Mouse (Mus musculus) neural tube, embryonic 13.5 days (tissue): ENCODE measurements at regions not wholly inside any gene's neighbourhood (a gene's known extent, or its start where the extent isn't known, plus 50 kb on each side); places are given as distances from the start of the nearest gene placed in this dataset.

ENCODE experiments used
- ATAC-seq: fragments of 200-750 bp; cut with Nextera tagmentation; 2 replicates; pipeline ENCODE4 v1.8.0; 2017; ENCODE audit warnings: low read depth, mild to moderate bottlenecking, moderate TSS enrichment, moderate library complexity
- H3K27ac ChIP-seq: fragments of 300-500 bp; sonication (generic); replicated peaks from 2 replicates; pipeline ENCODE4 v1.5.1; 2015; ENCODE audit warnings: moderate library complexity, mild to moderate bottlenecking, inconsistent platforms
- H3K27me3 ChIP-seq: fragments of 300-500 bp; sonication (generic); 2 replicates; pipeline ENCODE4 v1.6.1; 2015; ENCODE audit warnings: mild to moderate bottlenecking, inconsistent platforms
- H3K36me3 ChIP-seq: fragments of 300-500 bp; sonication (generic); 2 replicates; pipeline ENCODE4 v1.6.1; 2015; ENCODE audit warnings: mild to moderate bottlenecking, inconsistent platforms
- H3K4me1 ChIP-seq: fragments of 300-500 bp; sonication (generic); replicated peaks from 2 replicates; pipeline ENCODE4 v1.6.1; 2015; ENCODE audit warnings: inconsistent platforms
- H3K4me2 ChIP-seq: fragments of 300-500 bp; sonication (generic); 2 replicates; pipeline ENCODE4 v1.6.1; 2015; ENCODE audit warnings: inconsistent platforms, mild to moderate bottlenecking, moderate library complexity
- H3K4me3 ChIP-seq: fragments of 300-500 bp; sonication (generic); 2 replicates; pipeline ENCODE4 v1.5.1; 2015; ENCODE audit warnings: mild to moderate bottlenecking, inconsistent platforms
- H3K9ac ChIP-seq: fragments of 300-500 bp; sonication (generic); 2 replicates; pipeline ENCODE4 v1.6.1; 2015; ENCODE audit warnings: moderate library complexity, mild to moderate bottlenecking, inconsistent platforms
- H3K9me3 ChIP-seq: fragments of 300-500 bp; sonication (generic); 2 replicates; pipeline ENCODE4 v1.6.1; 2016; ENCODE audit warnings: inconsistent platforms
- WGBS: fragments of 180-500 bp; shearing (Covaris S2); methylation state at CpG from one replicate; pipeline ENCODE4 v1.1.7; 2015; 5-methylcytosine and 5-hydroxymethylcytosine counted together

- no peaks in the 10 kb centered on the region for H3K9me3 ChIP-seq
- H3K36me3 ChIP-seq = no peaks in the 10 kb centered on the region
- no peak overlapping the region for H3K9ac ChIP-seq
- H3K4me2 ChIP-seq = no peak overlapping the region
- H3K4me1 ChIP-seq = peaks cover 8% of the 10 kb centered on the region; the same call in 1 of the 2 replicates
- ATAC-seq = no peak
- 0 out of 2 replicates have a peak overlapping the region, but pooled peaks have one; percentile 19 for H3K27ac ChIP-seq
- H3K27me3 ChIP-seq = no peaks in the 10 kb centered on the region
- H3K4me3 ChIP-seq = no peak overlapping the region
- WGBS = 67% methylated on average over 6 of the region's 6 CpGs
Measured at GRCm38 (mm10) chr4:79530968-79531620, 1302.8 kb upstream of the Tyrp1 start.

- no peak overlapping the region for H3K27ac ChIP-seq
- ATAC-seq = no peak
- H3K9ac ChIP-seq = no peak overlapping the region
- H3K4me2 ChIP-seq = no peak overlapping the region
- H3K4me3 ChIP-seq = no peak overlapping the region
- H3K27me3 ChIP-seq = no peaks in the 10 kb centered on the region
- 49% methylated on average over 2 of the region's 2 CpGs for WGBS
- H3K36me3 ChIP-seq = no peaks in the 10 kb centered on the region
- H3K9me3 ChIP-seq = no peaks in the 10 kb centered on the region
- H3K4me1 ChIP-seq = peaks cover 8% of the 10 kb centered on the region; the same call in 1 of the 2 replicates
Measured at GRCm38 (mm10) chr4:79531769-79532168, 1302.2 kb upstream of the Tyrp1 start.

GRCm38 (mm10) chr4:79532420-79533066, 1301.4 kb upstream of the Tyrp1 start:
- Histone ChIP-seq H3K27me3 (no peaks in the 10 kb centered on the region), H3K9ac (no peak overlapping the region), H3K4me1 (peaks cover 8% of the 10 kb centered on the region; the same call in 1 of the 2 replicates), H3K4me3 (no peak overlapping the region), H3K9me3 (no peaks in the 10 kb centered on the region), H3K27ac (0 out of 2 replicates have a peak overlapping the region, but pooled peaks have one; percentile 39), H3K36me3 (no peaks in the 10 kb centered on the region), H3K4me2 (no peak overlapping the region)
- peak; percentile 79 for ATAC-seq
- WGBS = 44% methylated on average over 3 of the region's 3 CpGs

GRCm38 (mm10) chr4:79545461-79545860, 1288.5 kb upstream of the Tyrp1 start:
- Histone ChIP-seq H3K4me1 (no peaks in the 10 kb centered on the region), H3K27me3 (no peaks in the 10 kb centered on the region), H3K4me2 (no peak overlapping the region), H3K9me3 (no peaks in the 10 kb centered on the region), H3K4me3 (no peak overlapping the region), H3K27ac (no peak overlapping the region), H3K36me3 (no peaks in the 10 kb centered on the region), H3K9ac (no peak overlapping the region)
- no peak for ATAC-seq
- WGBS = 82% methylated on average over 4 of the region's 4 CpGs
